Mouse (Mus musculus) heart, adult 2 months (tissue): ENCODE results near the gene Slk. TPM values are rescaled to one million over a fixed set of nuclear protein-coding genes. Genes with fewer than 3 reads are reported as not detected.
A peak's percentile ranks its signal among the peaks of the same experiment; 100 is the strongest.

Experiments
- DNase-seq, 2 experiments: peaks; one replicate each; pipeline ENCODE4 v3.0.0; 2021
- H3K27ac ChIP-seq: fragments of 200-600 bp; 2 replicates; pipeline ENCODE4 v1.8.1; 2022
- H3K27me3 ChIP-seq: fragments of 200-500 bp; 2 replicates; pipeline ENCODE4 v1.6.1; 2012; ENCODE audit warnings: mild to moderate bottlenecking, low read length, inconsistent platforms, mixed read lengths; ENCODE audit not compliant: control insufficient read depth, insufficient read depth
- H3K36me3 ChIP-seq: fragments of 200-500 bp; 2 replicates; pipeline ENCODE4 v1.6.1; 2012; ENCODE audit warnings: low read length, inconsistent platforms; ENCODE audit not compliant: control insufficient read depth, insufficient read depth
- H3K4me1 ChIP-seq: fragments of 200-500 bp; 2 replicates; pipeline ENCODE4 v1.6.1; 2011; ENCODE audit warnings: low read length; ENCODE audit not compliant: control insufficient read depth, insufficient read depth
- H3K4me3 ChIP-seq: fragments of 200-600 bp; 2 replicates; pipeline ENCODE4 v1.8.1; 2022
- H3K79me2 ChIP-seq: fragments of 200-500 bp; replicated peaks from 2 replicates; pipeline ENCODE4 v1.6.1; 2012; ENCODE audit warnings: mild to moderate bottlenecking, inconsistent platforms, low read length, moderate library complexity, mixed read lengths; ENCODE audit not compliant: control insufficient read depth, insufficient read depth
- H3K9ac ChIP-seq: fragments of 200-500 bp; 2 replicates; pipeline ENCODE4 v1.6.1; 2012; ENCODE audit warnings: low read depth, mild to moderate bottlenecking, control low read depth, inconsistent platforms, low read length, mixed read lengths
- CTCF ChIP-seq: fragments of 200-600 bp; IDR thresholded peaks from 2 replicates; pipeline ENCODE4 v1.8.1; 2022; ENCODE audit warnings: antibody characterized with exemption, mild to moderate bottlenecking, moderate library complexity
- EP300 ChIP-seq: fragments of 200-500 bp; IDR thresholded peaks from 2 replicates; pipeline ENCODE4 v1.6.1; 2011; ENCODE audit warnings: low read depth, low read length, control low read depth; ENCODE audit not compliant: insufficient read depth
- POLR2A ChIP-seq: fragments of 200-500 bp; IDR thresholded peaks from 2 replicates; pipeline ENCODE4 v1.6.1; 2011; ENCODE audit warnings: mild to moderate bottlenecking, low read depth, low read length, control low read depth; ENCODE audit not compliant: insufficient read depth
- WGBS: fragments of 180-500 bp; shearing (Covaris S2); methylation state at CpG from one replicate; pipeline ENCODE4 v1.1.7; 2018; 5-methylcytosine and 5-hydroxymethylcytosine counted together
- intact Hi-C: fragments of 180-260 bp; cut with DNase I; formaldehyde crosslinking; loops from one replicate; pipeline ENCODE4 v1.15.1; 2025
- long read RNA-seq: library from polyadenylated mRNA; stranded (forward); transcript quantifications from one replicate; pipeline ENCODE4 v2.0.0, GENCODE M21; 2021
- polyA plus RNA-seq: library from polyadenylated mRNA; depleted of rRNA; stranded (reverse); fragments of >200 nt; gene quantifications from 2 replicates; pipeline ENCODE4 v1.2.3, GENCODE M21; 2012; rRNA removed
- total RNA-seq, 2 experiments: library from RNA; stranded (reverse); gene quantifications; 2 replicates each; pipeline ENCODE4 v1.2.3; 2021

The Slk gene
- 10 to 100 TPM; 83.8 to 95.3 TPM for total RNA-seq
- 14.4 and 33.5 TPM in 2 replicates for polyA plus RNA-seq
- long read RNA-seq, full-length matches to known transcripts: 17 of 55 reads
- long read RNA-seq, partial matches to known transcripts: 7 of 55 reads
- long read RNA-seq, other reads (novel, unspliced or antisense): 31 of 55 reads

GRCm38 (mm10) chr19:47579225-47579787 lies at the start of gene Slk:
Gene Slk, plus strand, starts transcription at chr19:47579678.
- intact Hi-C loops: loop anchor here (1.0 to 2.0 kb wide), 3 partner anchors 43 to 152 kb away; partner anchors contain the start of genes Sfr1 and Stn1
- Histone ChIP-seq H3K27me3 (no peaks in the 10 kb centered on the region), H3K9ac (peak within 1 kb of the TSS; percentile 96), H3K4me3 (peak within 1 kb of the TSS; percentile 84), H3K79me2 (0 out of 2 replicates have a peak, but pooled peaks cover 1% of the 10 kb centered on the region), H3K4me1 (peaks cover 5% of the 10 kb centered on the region), H3K27ac (peak within 1 kb of the TSS; percentile 96), H3K36me3 (peaks cover 15% of the 10 kb centered on the region)
- 5% methylated on average over 81 of the region's 83 CpGs for WGBS
- DNase-seq: peak; percentile 92 to 93
- TF ChIP-seq CTCF (0 out of 2 replicates have a peak, but pooled peaks have one; percentile 13), POLR2A (peak; percentile 72), EP300 (peak; percentile 68; the same call in 1 of the 2 replicates)

GRCm38 (mm10) chr19:47531309-47531708 lies 48.2 kb upstream of the Slk start:
- Histone ChIP-seq H3K9ac (no peak overlapping the region), H3K4me3 (no peak overlapping the region), H3K36me3 (no peaks in the 10 kb centered on the region), H3K27me3 (no peaks in the 10 kb centered on the region), H3K79me2 (no peaks in the 10 kb centered on the region), H3K27ac (no peak overlapping the region), H3K4me1 (peaks cover 4% of the 10 kb centered on the region)
- WGBS: 76% methylated on average over 5 of the region's 5 CpGs
- intact Hi-C loops: no loop called here
- DNase-seq: no peak
- TF ChIP-seq EP300 (no peak), CTCF (no peak), POLR2A (no peak)

GRCm38 (mm10) chr19:47532449-47532848 lies 47.0 kb upstream of the Slk start:
- H3K4me3 ChIP-seq: no peak overlapping the region
- 88% methylated on average over 3 of the region's 3 CpGs for WGBS
- no peaks in the 10 kb centered on the region for H3K79me2 ChIP-seq
- no peaks in the 10 kb centered on the region for H3K27me3 ChIP-seq
- no peak overlapping the region for H3K9ac ChIP-seq
- TF ChIP-seq CTCF (peak; percentile 59), EP300 (no peak)
- intact Hi-C loops: no loop called here
- no peaks in the 10 kb centered on the region for H3K36me3 ChIP-seq
- H3K27ac ChIP-seq: no peak overlapping the region
- H3K4me1 ChIP-seq: peaks cover 3% of the 10 kb centered on the region; the same call in 1 of the 2 replicates
- DNase-seq: no peak

- Histone ChIP-seq H3K36me3 (no peaks in the 10 kb centered on the region; the same call in 1 of the 2 replicates), H3K27me3 (no peaks in the 10 kb centered on the region), H3K4me3 (no peak overlapping the region), H3K27ac (no peak overlapping the region), H3K4me1 (peaks cover 10% of the 10 kb centered on the region), H3K79me2 (no peaks in the 10 kb centered on the region), H3K9ac (no peak overlapping the region)
- TF ChIP-seq POLR2A (no peak), EP300 (no peak), CTCF (no peak)
- DNase-seq: no peak
- intact Hi-C loops: no loop called here
- 25% methylated on average over 1 of the region's 1 CpGs for WGBS
These were observed 45.3 kb upstream of the Slk start for GRCm38 (mm10) chr19:47534131-47534530.

- peaks cover 10% of the 10 kb centered on the region for H3K4me1 ChIP-seq
- TF ChIP-seq CTCF: no peak
- peak; percentile 95 for TF ChIP-seq EP300
- TF ChIP-seq POLR2A: peak; percentile 91
- peak; percentile 99 for DNase-seq
- intact Hi-C loops: loop anchor here (1.0 to 2.0 kb wide), 3 partner anchors 24 to 195 kb away; partner anchors contain the start of genes Sfr1 and Slk
- H3K27ac ChIP-seq: peak overlapping the region; percentile 98
- H3K9ac ChIP-seq: peak overlapping the region; percentile 82
- no peaks in the 10 kb centered on the region for H3K27me3 ChIP-seq
- WGBS: 3% methylated on average over 39 of the region's 39 CpGs
- H3K79me2 ChIP-seq: no peaks in the 10 kb centered on the region
- no peaks in the 10 kb centered on the region; the same call in 1 of the 2 replicates for H3K36me3 ChIP-seq
- H3K4me3 ChIP-seq: peak overlapping the region; percentile 67
These were observed 42.8 kb upstream of the Slk start for GRCm38 (mm10) chr19:47536521-47537299.
